Mouse (Mus musculus) E14TG2a.4 (cell line): ENCODE data around the gene Irx3.

Experiments
- CTCF ChIP-seq: conservative IDR thresholded peaks from 2 replicates; pipeline ENCODE4 v1.5.1; 2014; ENCODE audit warnings: low read length
- NANOG ChIP-seq: IDR thresholded peaks from 2 replicates; pipeline ENCODE4 v1.6.1; 2014; ENCODE audit warnings: borderline replicate concordance, low read length, mixed read lengths

GRCm38 (mm10) chr8:91768857-91769256 is 33.0 kb downstream of the Irx3 start:
- TF ChIP-seq CTCF (no peak), NANOG (no peak)
